Mouse (Mus musculus): ENCODE results near the gene Cacna2d3. TPM values are rescaled to one million over a fixed set of nuclear protein-coding genes. Genes with fewer than 3 reads are reported as not detected.

The Cacna2d3 gene
- polyA plus RNA-seq, 1 experiment from 2014 or later, result 2.0 TPM

- no peaks in the 10 kb centered on the region for H3K4me1 ChIP-seq (ENCODE audit: control insufficient read depth, insufficient read depth, low read length)
- H3K27ac ChIP-seq (replicated peaks; ENCODE audit: low read depth, low read length), result no peak overlapping the region
- H3K4me3 ChIP-seq (ENCODE audit: low read depth, low read length), result no peak overlapping the region
- no peaks in the 10 kb centered on the region for H3K36me3 ChIP-seq (ENCODE audit: control insufficient read depth, insufficient read depth, low read length)
- H3K9ac ChIP-seq (ENCODE audit: low read length), result no peak overlapping the region
- H3K9me3 ChIP-seq (ENCODE audit: control insufficient read depth, low read length), result no peaks in the 10 kb centered on the region
- no peak for ATAC-seq (ENCODE audit: insufficient number of reproducible peaks, low FRiP score, low TSS enrichment, low read depth)
- H3K4me2 ChIP-seq (ENCODE audit: low read depth, severe bottlenecking), result no peak overlapping the region
- 30% methylated on average over 16 of the region's 16 CpGs for WGBS
- H3K27me3 ChIP-seq (ENCODE audit: control insufficient read depth, insufficient read depth, low read length), result no peaks in the 10 kb centered on the region
- no peak for DNase-seq (ENCODE audit: low spot score)
These were observed 669.5 kb downstream of the Cacna2d3 start for GRCm38 (mm10) chr14:29051951-29052835.

- no peaks in the 10 kb centered on the region for H3K9me3 ChIP-seq (ENCODE audit: control insufficient read depth, low read length)
- 71% methylated on average over 1 of the region's 1 CpGs for WGBS
- no peaks in the 10 kb centered on the region for H3K4me1 ChIP-seq (ENCODE audit: control insufficient read depth, insufficient read depth, low read length)
- ATAC-seq (ENCODE audit: insufficient number of reproducible peaks, low FRiP score, low TSS enrichment, low read depth) (no peak), DNase-seq (ENCODE audit: low spot score) (no peak)
- no peak overlapping the region for H3K4me3 ChIP-seq (ENCODE audit: low read depth, low read length)
- no peak overlapping the region for H3K4me2 ChIP-seq (ENCODE audit: low read depth, severe bottlenecking)
- H3K9ac ChIP-seq (ENCODE audit: low read length), result no peak overlapping the region
- H3K27ac ChIP-seq (replicated peaks; ENCODE audit: low read depth, low read length), result no peak overlapping the region
- H3K36me3 ChIP-seq (ENCODE audit: control insufficient read depth, insufficient read depth, low read length), result no peaks in the 10 kb centered on the region
- no peaks in the 10 kb centered on the region for H3K27me3 ChIP-seq (ENCODE audit: control insufficient read depth, insufficient read depth, low read length)
These were observed 679.3 kb downstream of the Cacna2d3 start for GRCm38 (mm10) chr14:29042355-29042754.

- no peaks in the 10 kb centered on the region for H3K9me3 ChIP-seq (ENCODE audit: control insufficient read depth, low read length)
- no peaks in the 10 kb centered on the region for H3K36me3 ChIP-seq (ENCODE audit: control insufficient read depth, insufficient read depth, low read length)
- no peaks in the 10 kb centered on the region for H3K27me3 ChIP-seq (ENCODE audit: control insufficient read depth, insufficient read depth, low read length)
- H3K9ac ChIP-seq (ENCODE audit: low read length), result no peak overlapping the region
- ATAC-seq (ENCODE audit: insufficient number of reproducible peaks, low FRiP score, low TSS enrichment, low read depth), result no peak
- no peaks in the 10 kb centered on the region for H3K4me1 ChIP-seq (ENCODE audit: control insufficient read depth, insufficient read depth, low read length)
- DNase-seq (ENCODE audit: low spot score), result no peak
- 85% methylated on average over 1 of the region's 1 CpGs for WGBS
- H3K27ac ChIP-seq (replicated peaks; ENCODE audit: low read depth, low read length), result no peak overlapping the region
- H3K4me3 ChIP-seq (ENCODE audit: low read depth, low read length), result no peak overlapping the region
- H3K4me2 ChIP-seq (ENCODE audit: low read depth, severe bottlenecking), result no peak overlapping the region
These were observed 680.2 kb downstream of the Cacna2d3 start for GRCm38 (mm10) chr14:29041498-29041897.

GRCm38 (mm10) chr14:29040606-29041364 is 680.9 kb downstream of the Cacna2d3 start:
- no peaks in the 10 kb centered on the region for H3K36me3 ChIP-seq (ENCODE audit: control insufficient read depth, insufficient read depth, low read length)
- ATAC-seq (ENCODE audit: insufficient number of reproducible peaks, low FRiP score, low TSS enrichment, low read depth) (no peak), DNase-seq (ENCODE audit: low spot score) (no peak)
- H3K4me2 ChIP-seq (ENCODE audit: low read depth, severe bottlenecking), result no peak overlapping the region
- H3K4me1 ChIP-seq (ENCODE audit: control insufficient read depth, insufficient read depth, low read length), result no peaks in the 10 kb centered on the region
- H3K27ac ChIP-seq (replicated peaks; ENCODE audit: low read depth, low read length), result no peak overlapping the region
- H3K27me3 ChIP-seq (ENCODE audit: control insufficient read depth, insufficient read depth, low read length), result no peaks in the 10 kb centered on the region
- 51% methylated on average over 9 of the region's 9 CpGs for WGBS
- H3K9me3 ChIP-seq (ENCODE audit: control insufficient read depth, low read length), result no peaks in the 10 kb centered on the region
- no peak overlapping the region for H3K9ac ChIP-seq (ENCODE audit: low read length)
- H3K4me3 ChIP-seq (ENCODE audit: low read depth, low read length), result no peak overlapping the region

GRCm38 (mm10) chr14:29038246-29038645 is 683.4 kb downstream of the Cacna2d3 start:
- H3K27ac ChIP-seq (replicated peaks; ENCODE audit: low read depth, low read length), result no peak overlapping the region
- no peak for ATAC-seq (ENCODE audit: insufficient number of reproducible peaks, low FRiP score, low TSS enrichment, low read depth)

GRCm38 (mm10) chr14:29031858-29032395 is 689.7 kb downstream of the Cacna2d3 start:
- Histone ChIP-seq H3K27ac (replicated peaks; ENCODE audit: low read depth, low read length) (no peak overlapping the region), H3K4me2 (ENCODE audit: low read depth, severe bottlenecking) (no peak overlapping the region), H3K4me1 (ENCODE audit: control insufficient read depth, insufficient read depth, low read length) (peaks cover 8% of the 10 kb centered on the region; the same call in 1 of the 2 replicates), H3K36me3 (ENCODE audit: control insufficient read depth, insufficient read depth, low read length) (no peaks in the 10 kb centered on the region), H3K9ac (ENCODE audit: low read length) (no peak overlapping the region), H3K4me3 (ENCODE audit: low read depth, low read length) (no peak overlapping the region), H3K9me3 (ENCODE audit: control insufficient read depth, low read length) (no peaks in the 10 kb centered on the region; the same call in 1 of the 2 replicates), H3K27me3 (ENCODE audit: control insufficient read depth, insufficient read depth, low read length) (no peaks in the 10 kb centered on the region)
- DNase-seq (ENCODE audit: low spot score), result no peak
- ATAC-seq (ENCODE audit: insufficient number of reproducible peaks, low FRiP score, low TSS enrichment, low read depth), result no peak
- WGBS, result 83% methylated on average over 1 of the region's 1 CpGs

More at GRCm38 (mm10) chr14:29038246-29038645, 683.4 kb downstream of the Cacna2d3 start:
- DNase-seq (ENCODE audit: low spot score), result no peak
- Histone ChIP-seq H3K4me3 (ENCODE audit: low read depth, low read length) (no peak overlapping the region), H3K9ac (ENCODE audit: low read length) (no peak overlapping the region), H3K27me3 (ENCODE audit: control insufficient read depth, insufficient read depth, low read length) (no peaks in the 10 kb centered on the region), H3K36me3 (ENCODE audit: control insufficient read depth, insufficient read depth, low read length) (no peaks in the 10 kb centered on the region), H3K4me1 (ENCODE audit: control insufficient read depth, insufficient read depth, low read length) (no peaks in the 10 kb centered on the region), H3K9me3 (ENCODE audit: control insufficient read depth, low read length) (no peaks in the 10 kb centered on the region), H3K4me2 (ENCODE audit: low read depth, severe bottlenecking) (no peak overlapping the region)
- WGBS, result 71% methylated on average over 5 of the region's 5 CpGs

- Histone ChIP-seq H3K9me3 (ENCODE audit: control insufficient read depth, low read length) (no peaks in the 10 kb centered on the region; the same call in 1 of the 2 replicates), H3K27me3 (ENCODE audit: control insufficient read depth, insufficient read depth, low read length) (no peaks in the 10 kb centered on the region), H3K36me3 (ENCODE audit: control insufficient read depth, insufficient read depth, low read length) (no peaks in the 10 kb centered on the region), H3K4me2 (ENCODE audit: low read depth, severe bottlenecking) (no peak overlapping the region), H3K27ac (replicated peaks; ENCODE audit: low read depth, low read length) (no peak overlapping the region), H3K4me3 (ENCODE audit: low read depth, low read length) (no peak overlapping the region), H3K4me1 (ENCODE audit: control insufficient read depth, insufficient read depth, low read length) (peaks cover 8% of the 10 kb centered on the region; the same call in 1 of the 2 replicates), H3K9ac (ENCODE audit: low read length) (no peak overlapping the region)
- ATAC-seq (ENCODE audit: insufficient number of reproducible peaks, low FRiP score, low TSS enrichment, low read depth), result no peak
- no peak for DNase-seq (ENCODE audit: low spot score)
- 54% methylated on average over 9 of the region's 9 CpGs for WGBS
These were observed 691.1 kb downstream of the Cacna2d3 start for GRCm38 (mm10) chr14:29030519-29030918.

- H3K27ac ChIP-seq (replicated peaks; ENCODE audit: low read depth, low read length), result no peak overlapping the region
- DNase-seq (ENCODE audit: low spot score), result no peak
- no peak for ATAC-seq (ENCODE audit: insufficient number of reproducible peaks, low FRiP score, low TSS enrichment, low read depth)
- no peaks in the 10 kb centered on the region for H3K27me3 ChIP-seq (ENCODE audit: control insufficient read depth, insufficient read depth, low read length)
- H3K36me3 ChIP-seq (ENCODE audit: control insufficient read depth, insufficient read depth, low read length), result no peaks in the 10 kb centered on the region
- peaks cover 8% of the 10 kb centered on the region; the same call in 1 of the 2 replicates for H3K4me1 ChIP-seq (ENCODE audit: control insufficient read depth, insufficient read depth, low read length)
- H3K4me2 ChIP-seq (ENCODE audit: low read depth, severe bottlenecking), result no peak overlapping the region
- H3K9ac ChIP-seq (ENCODE audit: low read length), result no peak overlapping the region
- H3K4me3 ChIP-seq (ENCODE audit: low read depth, low read length), result no peak overlapping the region
- 61% methylated on average over 11 of the region's 11 CpGs for WGBS
- no peaks in the 10 kb centered on the region; the same call in 1 of the 2 replicates for H3K9me3 ChIP-seq (ENCODE audit: control insufficient read depth, low read length)
These were observed 691.7 kb downstream of the Cacna2d3 start for GRCm38 (mm10) chr14:29029896-29030420.
